Mouse (Mus musculus): Measurements from ENCODE around the gene Togaram2.

GRCm38 (mm10) chr17:71693313-71693712 is 20.3 kb downstream of the Togaram2 start:
- TF ChIP-seq GATA1 (IDR thresholded peaks at IDR 0.05; ENCODE audit: borderline replicate concordance, low read length): no peak
- TF ChIP-seq FLI1 (IDR thresholded peaks at IDR 0.05; ENCODE audit: low read length): no peak

Data from megakaryocyte, embryonic 14.5 days (primary cell).